ENCODE assay signal across 9 mouse cellular contexts in the genomic region with DNA sequence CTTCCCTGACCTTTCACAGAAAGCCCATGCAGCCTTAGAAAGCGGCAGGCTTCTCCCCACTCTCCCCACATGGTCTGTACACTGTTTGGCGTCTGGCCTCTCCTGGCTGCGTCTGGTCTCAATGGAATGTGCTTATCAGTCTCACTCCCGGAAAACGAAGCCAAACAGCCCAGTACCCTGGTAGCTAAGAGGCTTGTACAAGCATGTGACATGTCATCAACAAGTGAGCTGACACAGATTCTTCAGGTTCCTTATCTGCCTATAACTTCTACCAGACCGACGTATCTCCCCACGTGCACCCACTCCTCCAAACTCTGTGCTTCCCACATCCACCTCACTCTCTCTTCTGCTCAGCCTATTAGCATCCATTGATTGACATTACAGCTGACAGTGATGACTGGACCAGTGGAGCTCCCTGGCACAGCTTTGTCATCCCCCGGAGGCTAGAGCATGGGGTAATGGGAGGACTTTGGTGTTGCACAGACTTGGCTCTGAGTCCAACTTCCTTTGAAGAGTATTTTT. TPM values are rescaled to one million over a fixed set of nuclear protein-coding genes. Genes with fewer than 3 reads are reported as not detected.
DNase-seq lines count a peak whose midpoint lies in the region; ATAC-seq lines count a peak whose summit lies in the region.
"Had no signal": no experiment of that assay in that cellular context is flagged by ENCODE, and none has a peak within 500 bp of the region (broad histone marks: within the 10 kb centered on the region; RNA-seq: fewer than 3 reads in every experiment).

No protein-coding gene starts in this region.

- H3K27me3 ChIP-seq in heart, embryonic 10.5 days (ENCODE audit: insufficient read depth, poor library complexity, severe bottlenecking) = no peaks in the 10 kb centered on the region
- H3K27me3 ChIP-seq in hindbrain, embryonic 11.5 days (ENCODE audit: control insufficient read depth, insufficient read depth, low read length) = no peaks in the 10 kb centered on the region
- H3K27me3 ChIP-seq in forebrain, embryonic 10.5 days (ENCODE audit: poor library complexity, severe bottlenecking) = no peaks in the 10 kb centered on the region
- H3K27me3 ChIP-seq: hindbrain, embryonic 15.5 days had no signal

- H3K9ac ChIP-seq in hindbrain, embryonic 11.5 days (ENCODE audit: low read depth, low read length) = no peak overlapping the region
- H3K9ac ChIP-seq: hindbrain, embryonic 15.5 days had no signal

- H3K9me3 ChIP-seq in heart, embryonic 10.5 days = no peaks in the 10 kb centered on the region
- H3K9me3 ChIP-seq in hindbrain, embryonic 11.5 days (ENCODE audit: control insufficient read depth, low read length) = no peaks in the 10 kb centered on the region
- H3K9me3 ChIP-seq in forebrain, embryonic 10.5 days = no peaks in the 10 kb centered on the region
- H3K9me3 ChIP-seq: hindbrain, embryonic 15.5 days had no signal

- peak overlapping the region; percentile 89 for H3K27ac ChIP-seq in heart, embryonic 10.5 days
- H3K27ac ChIP-seq in hindbrain, embryonic 11.5 days (ENCODE audit: low read depth, low read length) = no peak overlapping the region
- no peak overlapping the region for H3K27ac ChIP-seq in forebrain, embryonic 10.5 days
- H3K27ac ChIP-seq: hindbrain, embryonic 15.5 days had no signal

- H3K4me1 ChIP-seq in heart, embryonic 10.5 days = peaks cover 59% of the 10 kb centered on the region
- no peaks in the 10 kb centered on the region for H3K4me1 ChIP-seq in hindbrain, embryonic 11.5 days (replicated peaks; ENCODE audit: control insufficient read depth, insufficient read depth, low read length)
- H3K4me1 ChIP-seq in forebrain, embryonic 10.5 days = peaks cover 13% of the 10 kb centered on the region

- no peak for ATAC-seq in hindbrain, embryonic 11.5 days (ENCODE audit: low FRiP score)

- H3K4me2 ChIP-seq in hindbrain, embryonic 11.5 days (replicated peaks; ENCODE audit: low read depth, low read length) = no peak overlapping the region
- H3K4me2 ChIP-seq: hindbrain, embryonic 15.5 days had no signal

- DNase-seq in embryo, embryonic 10.5 days (ENCODE audit: low spot score) = peak; percentile 24
- DNase-seq in heart, embryonic 10.5 days (ENCODE audit: low spot score) = peak; percentile 97
- peak; percentile 69 for DNase-seq in kidney, postnatal 10 days
- DNase-seq in ovary, postnatal 10 days (ENCODE audit: low spot score) = peak; percentile 15
- DNase-seq in thymus, adult 18-20 months = no peak
- DNase-seq in hindbrain, embryonic 11.5 days (ENCODE audit: low spot score) = no peak
- no peak for DNase-seq in frontal cortex, postnatal 36 days (ENCODE audit: low spot score in 2 of 2)
- DNase-seq in forebrain, embryonic 10.5 days (ENCODE audit: extremely low spot score, low spot score) = no peak

- 8% methylated on average over 9 of the region's 9 CpGs for WGBS in heart, embryonic 10.5 days
- 57% methylated on average over 9 of the region's 9 CpGs for WGBS in hindbrain, embryonic 11.5 days
- WGBS in forebrain, embryonic 10.5 days = 70% methylated on average over 9 of the region's 9 CpGs

- H3K36me3 ChIP-seq in heart, embryonic 10.5 days = no peaks in the 10 kb centered on the region
- H3K36me3 ChIP-seq in hindbrain, embryonic 11.5 days (ENCODE audit: control insufficient read depth, insufficient read depth, low read length) = no peaks in the 10 kb centered on the region
- no peaks in the 10 kb centered on the region for H3K36me3 ChIP-seq in forebrain, embryonic 10.5 days (replicated peaks)
- H3K36me3 ChIP-seq: hindbrain, embryonic 15.5 days had no signal

- H3K4me3 ChIP-seq in heart, embryonic 10.5 days = peak overlapping the region; percentile 40
- no peak overlapping the region for H3K4me3 ChIP-seq in hindbrain, embryonic 11.5 days (ENCODE audit: low read depth, low read length)
- H3K4me3 ChIP-seq in forebrain, embryonic 10.5 days = no peak overlapping the region
- H3K4me3 ChIP-seq: hindbrain, embryonic 15.5 days had no signal

RNA-seq across cellular contexts. Expression of a gene that starts 22.9 kb away (rescaled TPM):
- 19.7 and 27.2 TPM in 2 replicates for polyA plus RNA-seq in heart, embryonic 10.5 days (2016; fragmentation: Nextera tagmentation; extraction: Ambion mirVana)
- 15.3 and 23.2 TPM in 2 replicates for polyA plus RNA-seq in hindbrain, embryonic 11.5 days (2014; fragmentation: Nextera tagmentation; extraction: Ambion mirVana)
- polyA plus RNA-seq in forebrain, embryonic 10.5 days (2016; fragmentation: Nextera tagmentation; extraction: Ambion mirVana) = 18.1 and 18.4 TPM in 2 replicates

Comparison
In these comparisons a context has a peak if more than half of its experiments do, and no peak if none do; other contexts are left out.
1. DNase-seq: peak in embryo, embryonic 10.5 days (single experiment), heart, embryonic 10.5 days (single experiment), kidney, postnatal 10 days (single experiment) and ovary, postnatal 10 days (single experiment); none in thymus, adult 18-20 months (0 of 2), hindbrain, embryonic 11.5 days (single experiment), frontal cortex, postnatal 36 days (0 of 2) and forebrain, embryonic 10.5 days (single experiment).